Mouse (Mus musculus) liver, adult 2 months (tissue): ENCODE measurements at regions not wholly inside any gene's neighbourhood (a gene's known extent, or its start where the extent isn't known, plus 50 kb on each side); places are given as distances from the start of the nearest gene placed in this dataset.

Source experiments
- CTCF ChIP-seq: fragments of 200-500 bp; IDR thresholded peaks from 2 replicates; pipeline ENCODE4 v1.5.1; 2011; ENCODE audit warnings: low read depth, low read length, control low read depth
- POLR2A ChIP-seq: fragments of 200-500 bp; IDR thresholded peaks from 2 replicates; pipeline ENCODE4 v1.6.1; 2011; ENCODE audit warnings: low read length, control low read depth; ENCODE audit not compliant: insufficient read depth; ENCODE audit errors: extremely low read depth

DNA sequence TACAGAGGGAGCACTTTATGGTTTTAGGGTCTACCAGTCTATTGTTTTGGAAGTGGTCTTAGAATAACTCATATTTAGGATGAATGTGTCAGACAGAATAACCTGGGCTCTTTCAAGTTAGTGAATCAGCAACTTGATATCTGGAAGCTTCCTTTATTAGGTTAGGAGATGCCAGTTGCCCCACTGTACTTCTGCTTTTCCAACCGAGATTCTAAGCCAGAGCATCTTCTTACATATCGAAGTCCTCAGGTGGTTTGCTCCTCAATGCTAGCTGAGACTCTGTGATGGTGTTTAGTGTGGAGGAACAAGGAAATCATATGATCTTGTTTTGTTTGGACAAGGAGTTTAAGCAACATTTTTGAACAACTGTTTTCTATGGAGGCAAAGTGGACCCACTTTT, 3117.3 kb upstream of the Lrrc6 start:
- TF ChIP-seq CTCF (no peak), POLR2A (no peak)
